ENCODE assay signal across 24 mouse cellular contexts in the genomic region with DNA sequence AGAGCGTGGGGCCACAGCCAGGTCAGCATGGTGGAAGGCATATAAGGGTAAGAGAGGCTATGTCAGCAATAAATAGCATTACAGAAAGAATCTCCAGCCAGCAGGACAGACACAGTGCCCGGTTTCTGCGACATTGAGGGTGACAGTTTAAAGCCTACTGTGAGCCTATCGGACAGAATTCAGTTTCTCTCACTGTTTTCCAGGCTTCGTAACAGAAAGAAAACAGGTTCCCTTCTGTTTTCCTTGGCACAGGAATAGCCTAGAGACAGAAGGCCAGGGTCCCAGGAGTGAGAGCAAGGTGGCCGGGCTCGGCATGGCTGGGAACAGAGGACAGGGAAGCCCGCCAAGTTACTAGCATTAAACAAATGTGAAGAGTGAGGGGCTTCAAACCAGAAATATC. TPM values are rescaled to one million over a fixed set of nuclear protein-coding genes. Genes with fewer than 3 reads are reported as not detected.
DNase-seq lines count a peak whose midpoint lies in the region; ATAC-seq and TF ChIP-seq lines count a peak whose summit lies in the region.
"Had no signal": no experiment of that assay in that cellular context is flagged by ENCODE, and none has a peak within 500 bp of the region (broad histone marks: within the 10 kb centered on the region; RNA-seq: fewer than 3 reads in every experiment).

No protein-coding gene starts in this region.

- no peak for TF ChIP-seq CTCF in layer of hippocampus, adult 2 months (conservative IDR thresholded peaks at IDR 0.05)
- TF ChIP-seq CTCF in E14TG2a.4 (conservative IDR thresholded peaks at IDR 0.05; ENCODE audit: low read length) = no peak
- TF ChIP-seq CTCF in cerebellum, adult 2 months (IDR thresholded peaks at IDR 0.05; ENCODE audit: borderline replicate concordance, insufficient read depth, low read depth, low read length) = no peak

- 72% methylated on average over 8 of the region's 8 CpGs for WGBS in forebrain, embryonic 16.5 days
- 95% methylated on average over 8 of the region's 8 CpGs for WGBS in forebrain, embryonic 10.5 days
- 7% methylated on average over 8 of the region's 8 CpGs for WGBS in cerebellum, adult 2 months

- ATAC-seq in forebrain, embryonic 16.5 days = no peak

- peak overlapping the region; percentile 56 for H3K27ac ChIP-seq in forebrain, embryonic 16.5 days (ENCODE audit: low read length)
- no peak overlapping the region for H3K27ac ChIP-seq in forebrain, embryonic 10.5 days
- peak overlapping the region; percentile 84 for H3K27ac ChIP-seq in layer of hippocampus, adult 2 months
- peak overlapping the region; percentile 87 for H3K27ac ChIP-seq in cerebellum, adult 2 months (ENCODE audit: insufficient read depth, low read length)
- H3K27ac ChIP-seq: embryonic facial prominence, embryonic 15.5 days; forebrain, embryonic 12.5 days; kidney, postnatal 0 days had no signal

- no peak overlapping the region for H3K9ac ChIP-seq in forebrain, embryonic 16.5 days (replicated peaks; ENCODE audit: low read depth, low read length)
- H3K9ac ChIP-seq: embryonic facial prominence, embryonic 15.5 days; forebrain, embryonic 12.5 days; heart, embryonic 12.5 days had no signal

- H3K27me3 ChIP-seq in forebrain, embryonic 16.5 days (replicated peaks; ENCODE audit: control insufficient read depth, insufficient read depth, low read length) = no peaks in the 10 kb centered on the region
- no peaks in the 10 kb centered on the region for H3K27me3 ChIP-seq in forebrain, embryonic 10.5 days (ENCODE audit: poor library complexity, severe bottlenecking)
- no peaks in the 10 kb centered on the region for H3K27me3 ChIP-seq in E14TG2a.4 (ENCODE audit: insufficient read depth, low read length)
- H3K27me3 ChIP-seq in cerebellum, adult 2 months (ENCODE audit: control insufficient read depth, insufficient read depth, low read length) = no peaks in the 10 kb centered on the region
- H3K27me3 ChIP-seq: embryonic facial prominence, embryonic 15.5 days; forebrain, embryonic 12.5 days; heart, embryonic 12.5 days had no signal

- H3K4me1 ChIP-seq in forebrain, embryonic 16.5 days (replicated peaks; ENCODE audit: control insufficient read depth, insufficient read depth, low read length) = peaks cover 11% of the 10 kb centered on the region
- no peaks in the 10 kb centered on the region for H3K4me1 ChIP-seq in forebrain, embryonic 10.5 days
- peaks cover 89% of the 10 kb centered on the region for H3K4me1 ChIP-seq in E14TG2a.4 (replicated peaks; ENCODE audit: low read depth, low read length)
- H3K4me1 ChIP-seq in cerebellum, adult 2 months (ENCODE audit: control insufficient read depth, insufficient read depth, low read length) = peaks cover 58% of the 10 kb centered on the region
- H3K4me1 ChIP-seq: embryonic facial prominence, embryonic 15.5 days; forebrain, embryonic 12.5 days had no signal

- H3K36me3 ChIP-seq in forebrain, embryonic 16.5 days (ENCODE audit: control insufficient read depth, insufficient read depth) = peaks cover 21% of the 10 kb centered on the region
- peaks cover 98% of the 10 kb centered on the region for H3K36me3 ChIP-seq in forebrain, embryonic 10.5 days (replicated peaks)
- peaks cover 84% of the 10 kb centered on the region for H3K36me3 ChIP-seq in E14TG2a.4 (ENCODE audit: insufficient read depth, low read length)

- no peak for DNase-seq in forebrain, embryonic 10.5 days (ENCODE audit: extremely low spot score, low spot score)
- DNase-seq in layer of hippocampus, adult 2 months (ENCODE audit: low spot score in 2 of 2) = no peak
- no peak for DNase-seq in layer of hippocampus, postnatal 14 days (ENCODE audit: low spot score in 2 of 2)
- peak; percentile 68 to 86 for DNase-seq in cerebellum, adult 2 months
- DNase-seq in kidney, postnatal 4 days = no peak
- no peak for DNase-seq in thymus, postnatal 25 days
- DNase-seq: adrenal gland, postnatal 14 days; embryo, embryonic 11 days; kidney, adult 11 months; lung, adult 2 months; lung, postnatal 36 days; right cerebral cortex, adult 18-20 months; spleen, adult 18-20 months; thymus, adult 2 months had no signal

- no peak overlapping the region for H3K4me2 ChIP-seq in forebrain, embryonic 16.5 days (ENCODE audit: low read length)
- H3K4me2 ChIP-seq: embryonic facial prominence, embryonic 15.5 days; forebrain, embryonic 12.5 days; heart, embryonic 12.5 days had no signal

- no peaks in the 10 kb centered on the region for H3K9me3 ChIP-seq in forebrain, embryonic 16.5 days (ENCODE audit: control insufficient read depth, low read length)
- no peaks in the 10 kb centered on the region for H3K9me3 ChIP-seq in forebrain, embryonic 10.5 days
- H3K9me3 ChIP-seq in E14TG2a.4 (ENCODE audit: low read length) = no peaks in the 10 kb centered on the region
- H3K9me3 ChIP-seq: embryonic facial prominence, embryonic 15.5 days; forebrain, embryonic 12.5 days; heart, embryonic 12.5 days had no signal

- no peak overlapping the region for H3K4me3 ChIP-seq in forebrain, embryonic 16.5 days (replicated peaks; ENCODE audit: low read length)
- H3K4me3 ChIP-seq in forebrain, embryonic 10.5 days = no peak overlapping the region
- H3K4me3 ChIP-seq in layer of hippocampus, adult 2 months = no peak overlapping the region
- peak overlapping the region; percentile 49; the same call in 1 of the 2 replicates for H3K4me3 ChIP-seq in E14TG2a.4 (replicated peaks; ENCODE audit: low read length)
- H3K4me3 ChIP-seq in cerebellum, adult 2 months (replicated peaks; ENCODE audit: insufficient read depth, low read depth, low read length) = no peak overlapping the region
- H3K4me3 ChIP-seq: embryonic facial prominence, embryonic 15.5 days; forebrain, embryonic 12.5 days; heart, embryonic 12.5 days had no signal

- no peak for TF ChIP-seq POLR2A in cerebellum, adult 2 months (IDR thresholded peaks at IDR 0.05; ENCODE audit: borderline replicate concordance, insufficient read depth, low read length)

RNA-seq across cellular contexts. Expression of a gene that starts 14.3 kb away (rescaled TPM):
- 31.9 and 49.8 TPM in 2 replicates for polyA plus RNA-seq in forebrain, embryonic 16.5 days (2015; fragmentation: Nextera tagmentation; extraction: Ambion mirVana)
- 12.5 and 12.7 TPM in 2 replicates for polyA plus RNA-seq in forebrain, embryonic 10.5 days (2016; fragmentation: Nextera tagmentation; extraction: Ambion mirVana)
- 10 to 100 TPM; 61.6 to 66.1 TPM for total RNA-seq in layer of hippocampus, adult 2 months (2021)
- total RNA-seq in layer of hippocampus, postnatal 14 days (2021) = 10 to 100 TPM; 65.6 to 65.9 TPM
- 98.9 and 104 TPM in 2 replicates for polyA plus RNA-seq in cerebellum, adult 2 months (2012; rRNA removed)

RNA-seq across cellular contexts. Expression of a gene that starts 23.5 kb away (rescaled TPM):
- 107 and 113 TPM in 2 replicates for polyA plus RNA-seq in forebrain, embryonic 16.5 days (2015; fragmentation: Nextera tagmentation; extraction: Ambion mirVana)
- polyA plus RNA-seq in forebrain, embryonic 10.5 days (2016; fragmentation: Nextera tagmentation; extraction: Ambion mirVana) = 821 and 911 TPM in 2 replicates
- total RNA-seq in layer of hippocampus, adult 2 months (2021) = 10 to 100 TPM; 30.5 to 38.2 TPM
- total RNA-seq in layer of hippocampus, postnatal 14 days (2021) = 10 to 100 TPM; 31.3 to 32.7 TPM
- 124 and 133 TPM in 2 replicates for polyA plus RNA-seq in cerebellum, adult 2 months (2012; rRNA removed)

RNA-seq across cellular contexts. Expression of a gene that starts 43.5 kb away (rescaled TPM):
- polyA plus RNA-seq in forebrain, embryonic 16.5 days (2015; fragmentation: Nextera tagmentation; extraction: Ambion mirVana) = 272 and 293 TPM in 2 replicates
- polyA plus RNA-seq in forebrain, embryonic 10.5 days (2016; fragmentation: Nextera tagmentation; extraction: Ambion mirVana) = 81.9 and 91.7 TPM in 2 replicates
- 100 to 1,000 TPM; 462 to 510 TPM for total RNA-seq in layer of hippocampus, adult 2 months (2021)
- 100 to 1,000 TPM; 487 to 502 TPM for total RNA-seq in layer of hippocampus, postnatal 14 days (2021)
- polyA plus RNA-seq in cerebellum, adult 2 months (2012; rRNA removed) = 336 and 366 TPM in 2 replicates

RNA-seq across cellular contexts. Expression of a gene that starts 55.2 kb away (rescaled TPM):
- polyA plus RNA-seq in forebrain, embryonic 16.5 days (2015; fragmentation: Nextera tagmentation; extraction: Ambion mirVana) = not detected in 2 replicates
- not detected in 2 replicates for polyA plus RNA-seq in forebrain, embryonic 10.5 days (2016; fragmentation: Nextera tagmentation; extraction: Ambion mirVana)
- total RNA-seq in layer of hippocampus, adult 2 months (2021) = not detected
- total RNA-seq in layer of hippocampus, postnatal 14 days (2021) = not detected
- polyA plus RNA-seq in cerebellum, adult 2 months (2012; rRNA removed) = 0.16 TPM in 2 replicates
- total RNA-seq: adrenal gland, postnatal 14 days; hematopoietic stem cell, adult 5-6 weeks; left cerebral cortex, postnatal 10 days had no signal
- polyA plus RNA-seq: embryonic facial prominence, embryonic 15.5 days; forebrain, embryonic 12.5 days; gonadal fat pad, adult 2 months; heart, embryonic 12.5 days; kidney, postnatal 0 days; lung, adult 2 months; stomach, embryonic 14.5 days; thymus, adult 2 months had no signal

RNA-seq across cellular contexts. Expression of a gene that starts 56.7 kb away (rescaled TPM):
- 467 and 512 TPM in 2 replicates for polyA plus RNA-seq in forebrain, embryonic 16.5 days (2015; fragmentation: Nextera tagmentation; extraction: Ambion mirVana)
- 919 and 934 TPM in 2 replicates for polyA plus RNA-seq in forebrain, embryonic 10.5 days (2016; fragmentation: Nextera tagmentation; extraction: Ambion mirVana)
- total RNA-seq in layer of hippocampus, adult 2 months (2021) = 100 to 1,000 TPM; 495 to 504 TPM
- total RNA-seq in layer of hippocampus, postnatal 14 days (2021) = 100 to 1,000 TPM; 413 to 460 TPM
- 479 and 488 TPM in 2 replicates for polyA plus RNA-seq in cerebellum, adult 2 months (2012; rRNA removed)

Comparison
In these comparisons a context has a peak if more than half of its experiments do, and no peak if none do; other contexts are left out.
1. DNase-seq: peak in cerebellum, adult 2 months (2 of 2); none in forebrain, embryonic 10.5 days (single experiment), layer of hippocampus, adult 2 months (0 of 2), layer of hippocampus, postnatal 14 days (0 of 2), kidney, postnatal 4 days (0 of 2) and thymus, postnatal 25 days (single experiment).